ENCODE assay signal across 22 mouse cellular contexts in genomic region chr12:76554871-76555386, GRCm38 (mm10). TPM values are rescaled to one million over a fixed set of nuclear protein-coding genes. Genes with fewer than 3 reads are reported as not detected.
DNase-seq lines count a peak whose midpoint lies in the region; ATAC-seq and TF ChIP-seq lines count a peak whose summit lies in the region.
"Had no signal": no experiment of that assay in that cellular context is flagged by ENCODE, and none has a peak within 500 bp of the region (broad histone marks: within the 10 kb centered on the region; RNA-seq: fewer than 3 reads in every experiment).

No protein-coding gene starts in this region.

- H3K27me3 ChIP-seq in kidney, postnatal 0 days (ENCODE audit: insufficient read depth, low read length), result no peaks in the 10 kb centered on the region
- no peaks in the 10 kb centered on the region for H3K27me3 ChIP-seq in kidney, embryonic 14.5 days (ENCODE audit: control insufficient read depth, insufficient read depth, low read length)
- H3K27me3 ChIP-seq in embryonic facial prominence, embryonic 15.5 days, result no peaks in the 10 kb centered on the region
- H3K27me3 ChIP-seq in stomach, embryonic 16.5 days (ENCODE audit: control insufficient read depth, insufficient read depth, low read length), result no peaks in the 10 kb centered on the region
- H3K27me3 ChIP-seq in liver, embryonic 11.5 days (replicated peaks; ENCODE audit: control insufficient read depth, insufficient read depth, low read length), result no peaks in the 10 kb centered on the region
- H3K27me3 ChIP-seq: heart, embryonic 15.5 days; limb, embryonic 13.5 days; midbrain, embryonic 13.5 days had no signal

- H3K9me3 ChIP-seq in kidney, postnatal 0 days (replicated peaks; ENCODE audit: low read length), result no peaks in the 10 kb centered on the region
- no peaks in the 10 kb centered on the region for H3K9me3 ChIP-seq in kidney, embryonic 14.5 days (ENCODE audit: control insufficient read depth, low read length)
- no peaks in the 10 kb centered on the region for H3K9me3 ChIP-seq in embryonic facial prominence, embryonic 15.5 days (replicated peaks)
- H3K9me3 ChIP-seq in stomach, embryonic 16.5 days (replicated peaks; ENCODE audit: control insufficient read depth, low read length), result no peaks in the 10 kb centered on the region
- H3K9me3 ChIP-seq in liver, embryonic 11.5 days (ENCODE audit: control insufficient read depth, low read length), result no peaks in the 10 kb centered on the region
- H3K9me3 ChIP-seq: forebrain, embryonic 10.5 days; heart, embryonic 15.5 days; hindbrain, embryonic 10.5 days; limb, embryonic 13.5 days; midbrain, embryonic 13.5 days had no signal

- TF ChIP-seq CTCF in gastrocnemius, adult 2 months (IDR thresholded peaks at IDR 0.05), result no peak
- TF ChIP-seq CTCF in kidney, postnatal 0 days (IDR thresholded peaks at IDR 0.05; ENCODE audit: low read depth), result no peak

- H3K9ac ChIP-seq in kidney, postnatal 0 days (ENCODE audit: low read depth, low read length), result no peak overlapping the region
- H3K9ac ChIP-seq in kidney, embryonic 14.5 days (ENCODE audit: low read depth, low read length), result no peak overlapping the region
- H3K9ac ChIP-seq in embryonic facial prominence, embryonic 15.5 days, result no peak overlapping the region
- H3K9ac ChIP-seq in stomach, embryonic 16.5 days (ENCODE audit: low read length), result no peak overlapping the region
- H3K9ac ChIP-seq in liver, embryonic 11.5 days (ENCODE audit: low read depth, low read length), result no peak overlapping the region
- H3K9ac ChIP-seq: heart, embryonic 15.5 days; limb, embryonic 13.5 days; liver, embryonic 14.5 days; lung, embryonic 14.5 days; midbrain, embryonic 13.5 days had no signal

- H3K4me3 ChIP-seq in gastrocnemius, adult 2 months, result no peak overlapping the region
- no peak overlapping the region for H3K4me3 ChIP-seq in kidney, postnatal 0 days (replicated peaks; ENCODE audit: low read depth, low read length)
- no peak overlapping the region for H3K4me3 ChIP-seq in kidney, embryonic 14.5 days (ENCODE audit: low read length)
- H3K4me3 ChIP-seq in embryonic facial prominence, embryonic 15.5 days (replicated peaks), result no peak overlapping the region
- H3K4me3 ChIP-seq in stomach, embryonic 16.5 days (replicated peaks; ENCODE audit: low read length), result no peak overlapping the region
- no peak overlapping the region for H3K4me3 ChIP-seq in liver, embryonic 11.5 days (ENCODE audit: low read depth, low read length)
- H3K4me3 ChIP-seq: forebrain, embryonic 10.5 days; heart, embryonic 15.5 days; hindbrain, embryonic 10.5 days; limb, embryonic 13.5 days; midbrain, embryonic 13.5 days had no signal

- no peaks in the 10 kb centered on the region for H3K36me3 ChIP-seq in kidney, postnatal 0 days (ENCODE audit: insufficient read depth, low read length)
- no peaks in the 10 kb centered on the region; the same call in 1 of the 2 replicates for H3K36me3 ChIP-seq in kidney, embryonic 14.5 days (ENCODE audit: control insufficient read depth, insufficient read depth, low read length)
- no peaks in the 10 kb centered on the region for H3K36me3 ChIP-seq in embryonic facial prominence, embryonic 15.5 days
- 0 out of 2 replicates have a peak, but pooled peaks cover under 1% of the 10 kb centered on the region for H3K36me3 ChIP-seq in stomach, embryonic 16.5 days (ENCODE audit: control insufficient read depth, insufficient read depth, low read length)
- no peaks in the 10 kb centered on the region for H3K36me3 ChIP-seq in liver, embryonic 11.5 days (ENCODE audit: control insufficient read depth, insufficient read depth, low read length)
- H3K36me3 ChIP-seq: forebrain, embryonic 10.5 days; hindbrain, embryonic 10.5 days; midbrain, embryonic 13.5 days had no signal

- peaks cover 36% of the 10 kb centered on the region for H3K4me1 ChIP-seq in kidney, postnatal 0 days (replicated peaks; ENCODE audit: insufficient read depth, low read length)
- peaks cover 38% of the 10 kb centered on the region for H3K4me1 ChIP-seq in kidney, embryonic 14.5 days (ENCODE audit: control insufficient read depth, insufficient read depth, low read length)
- H3K4me1 ChIP-seq in embryonic facial prominence, embryonic 15.5 days, result peaks cover 35% of the 10 kb centered on the region
- peaks cover 60% of the 10 kb centered on the region for H3K4me1 ChIP-seq in stomach, embryonic 16.5 days (ENCODE audit: control insufficient read depth, insufficient read depth, low read length)
- peaks cover 21% of the 10 kb centered on the region for H3K4me1 ChIP-seq in liver, embryonic 11.5 days (replicated peaks; ENCODE audit: control insufficient read depth, insufficient read depth, low read length)

- H3K4me2 ChIP-seq in kidney, postnatal 0 days (ENCODE audit: low read length), result no peak overlapping the region
- no peak overlapping the region for H3K4me2 ChIP-seq in kidney, embryonic 14.5 days (replicated peaks; ENCODE audit: low read depth, low read length)
- no peak overlapping the region for H3K4me2 ChIP-seq in embryonic facial prominence, embryonic 15.5 days (replicated peaks)
- no peak overlapping the region for H3K4me2 ChIP-seq in stomach, embryonic 16.5 days (ENCODE audit: low read depth, low read length)
- H3K4me2 ChIP-seq in liver, embryonic 11.5 days, result no peak overlapping the region
- H3K4me2 ChIP-seq: heart, embryonic 15.5 days; limb, embryonic 13.5 days; lung, embryonic 14.5 days; midbrain, embryonic 13.5 days had no signal

- no peak for ATAC-seq in kidney, postnatal 0 days (replicated peaks; ENCODE audit: low FRiP score, low read depth)
- no peak for ATAC-seq in kidney, embryonic 14.5 days (ENCODE audit: low FRiP score, low TSS enrichment)
- ATAC-seq in embryonic facial prominence, embryonic 15.5 days (ENCODE audit: insufficient number of reproducible peaks, low FRiP score, low TSS enrichment, low read depth), result 0 out of 2 replicates have a peak, but pooled peaks have one; percentile 27
- no peak for ATAC-seq in stomach, embryonic 16.5 days (ENCODE audit: insufficient read depth, low FRiP score)
- ATAC-seq in liver, embryonic 11.5 days (replicated peaks; ENCODE audit: low FRiP score), result no peak
- ATAC-seq: forebrain, embryonic 16.5 days; hindbrain, embryonic 16.5 days; midbrain, embryonic 13.5 days had no signal

- WGBS in kidney, postnatal 0 days, result 85% methylated on average over 3 of the region's 3 CpGs
- 93% methylated on average over 3 of the region's 3 CpGs for WGBS in kidney, embryonic 14.5 days
- WGBS in embryonic facial prominence, embryonic 15.5 days, result 65% methylated on average over 3 of the region's 3 CpGs
- WGBS in stomach, embryonic 16.5 days, result 83% methylated on average over 3 of the region's 3 CpGs
- 81% methylated on average over 3 of the region's 3 CpGs for WGBS in liver, embryonic 11.5 days

- H3K27ac ChIP-seq in gastrocnemius, adult 2 months, result peak overlapping the region; percentile 53
- peak overlapping the region; percentile 39; the same call in 1 of the 2 replicates for H3K27ac ChIP-seq in kidney, postnatal 0 days
- no peak overlapping the region for H3K27ac ChIP-seq in kidney, embryonic 14.5 days (ENCODE audit: low read depth, low read length)
- H3K27ac ChIP-seq in embryonic facial prominence, embryonic 15.5 days (replicated peaks), result 0 out of 2 replicates have a peak overlapping the region, but pooled peaks have one; percentile 7
- peak overlapping the region; percentile 66; the same call in 1 of the 2 replicates for H3K27ac ChIP-seq in stomach, embryonic 16.5 days (ENCODE audit: low read length)
- H3K27ac ChIP-seq in liver, embryonic 11.5 days (ENCODE audit: low read depth, low read length), result no peak overlapping the region
- H3K27ac ChIP-seq: forebrain, embryonic 10.5 days; heart, embryonic 15.5 days; hindbrain, embryonic 10.5 days; limb, embryonic 13.5 days; liver, embryonic 14.5 days; midbrain, embryonic 13.5 days had no signal

- intact Hi-C loops in gastrocnemius, adult 2 months (cut with DNase I), result no loop called here

- DNase-seq in gastrocnemius, adult 2 months, result no peak
- DNase-seq in gastrocnemius, adult 18-20 months (ENCODE audit: low spot score), result no peak
- DNase-seq in kidney, postnatal 0 days (ENCODE audit: low spot score), result no peak
- DNase-seq in liver, embryonic 11.5 days (ENCODE audit: low spot score), result no peak
- DNase-seq: adrenal gland, postnatal 14 days; cerebellum, adult 9-10 months; layer of hippocampus, postnatal 36 days; lung, embryonic 14.5 days; right cerebral cortex, postnatal 14 days; spleen, adult 18-20 months; thymus, adult 2 months had no signal

RNA-seq across cellular contexts. Expression of gene Plekhg3, which starts 24.2 kb away (rescaled TPM):
- total RNA-seq in gastrocnemius, adult 2 months (2021), result 1 to 10 TPM; 5.3 to 6.1 TPM
- total RNA-seq in gastrocnemius, adult 18-20 months (2021), result 1 to 10 TPM; 5.2 to 5.3 TPM
- polyA plus RNA-seq in kidney, postnatal 0 days (2015; fragmentation: Nextera tagmentation; extraction: Ambion mirVana), result 14.9 and 17.7 TPM in 2 replicates
- 7.9 and 15.1 TPM in 2 replicates for polyA plus RNA-seq in kidney, embryonic 14.5 days (2014; fragmentation: Nextera tagmentation; extraction: Ambion mirVana)
- polyA plus RNA-seq in embryonic facial prominence, embryonic 15.5 days (2015; fragmentation: Nextera tagmentation; extraction: Ambion mirVana), result 7.7 and 8.9 TPM in 2 replicates
- 10.2 and 11.6 TPM in 2 replicates for polyA plus RNA-seq in stomach, embryonic 16.5 days (2015; fragmentation: Nextera tagmentation; extraction: Ambion mirVana)
- polyA plus RNA-seq in liver, embryonic 11.5 days (2014; fragmentation: Nextera tagmentation; extraction: Ambion mirVana), result 3.4 and 4.1 TPM in 2 replicates

Comparison
In these comparisons a context has a peak if more than half of its experiments do, and no peak if none do; other contexts are left out.
1. H3K27ac ChIP-seq: peak in gastrocnemius, adult 2 months (single experiment), kidney, postnatal 0 days (single experiment), embryonic facial prominence, embryonic 15.5 days (single experiment) and stomach, embryonic 16.5 days (single experiment); none in kidney, embryonic 14.5 days (single experiment) and liver, embryonic 11.5 days (single experiment).